Mouse (Mus musculus): ENCODE data around the gene Gphn. TPM values are rescaled to one million over a fixed set of nuclear protein-coding genes. Genes with fewer than 3 reads are reported as not detected.
A peak's percentile ranks its signal among the peaks of the same experiment; 100 is the strongest.

Gphn gene
- 10 to 100 TPM; 22.4 to 23.9 TPM for total RNA-seq (2021)

- intact Hi-C loops (cut with DNase I) = loop anchor here (5.0 to 10.0 kb wide), 2 partner anchors 521 to 629 kb away; partner anchors contain the start of gene Mpp5
These were observed at the start of gene Gphn for GRCm38 (mm10) chr12:78225707-78226518. TSS of gene Gphn (plus strand) at chr12:78226379.

GRCm38 (mm10) chr12:78181452-78181851, 44.7 kb upstream of the Gphn start:
- DNase-seq (ENCODE audit: low spot score) = no peak
- intact Hi-C loops (cut with DNase I) = no loop called here

More at GRCm38 (mm10) chr12:78225707-78226518, at the start of gene Gphn:
- DNase-seq (ENCODE audit: low spot score) = peak; percentile 81

GRCm38 (mm10) chr12:78193942-78194341, 32.2 kb upstream of the Gphn start, which contains the start of gene Gm6657:
TSS of gene Gm6657 (plus strand) at chr12:78194242.
- no peak for DNase-seq (ENCODE audit: low spot score)
- intact Hi-C loops (cut with DNase I) = no loop called here

DNA sequence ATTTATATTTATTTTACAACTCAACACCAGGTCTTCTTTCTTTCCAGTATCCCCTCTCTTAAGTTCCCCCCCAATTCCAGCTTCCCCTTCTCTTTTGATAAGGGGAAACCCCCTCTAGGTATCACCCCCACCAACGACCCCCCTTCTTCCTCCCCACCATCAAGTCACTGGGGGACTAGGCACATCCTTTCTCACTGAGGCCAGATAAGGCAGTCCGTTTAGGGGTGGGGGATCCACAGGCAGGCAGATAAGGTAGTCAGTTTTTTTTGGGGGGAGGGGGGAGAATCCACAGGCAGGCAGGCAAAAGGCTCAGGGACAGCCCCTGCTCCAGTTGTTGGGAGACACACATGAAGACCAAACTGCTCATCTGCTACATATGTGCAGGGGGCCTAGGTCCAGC, 30.8 kb upstream of the Gphn start:
- intact Hi-C loops (cut with DNase I) = no loop called here

DNA sequence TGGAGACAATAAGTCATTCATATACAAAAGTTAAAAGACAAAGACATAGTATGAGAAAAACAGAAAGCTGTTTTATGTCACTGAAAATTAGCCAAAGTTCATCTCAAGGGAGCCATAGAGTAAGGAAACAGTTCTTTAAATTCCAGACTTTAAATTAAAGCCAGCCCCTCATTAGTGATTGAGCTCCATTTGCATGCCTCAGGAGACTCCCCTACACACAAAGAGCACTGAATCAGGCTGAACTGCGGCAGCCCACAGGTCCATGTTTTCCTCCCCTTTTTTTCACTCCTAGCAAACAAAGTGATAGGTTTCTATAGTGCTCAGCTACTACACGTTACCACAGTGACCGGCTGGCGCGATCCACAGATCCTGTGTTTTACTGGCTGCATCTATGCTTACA, 22.5 kb upstream of the Gphn start:
- intact Hi-C loops (cut with DNase I) = loop anchor here (10.0 kb wide), 1 partner anchor 611 kb away; no protein-coding TSS in a partner anchor
- DNase-seq (ENCODE audit: low spot score) = no peak

More for the DNA sequence above, 30.8 kb upstream of the Gphn start:
- DNase-seq (ENCODE audit: low spot score) = no peak

GRCm38 (mm10) chr12:78205915-78206570, 20.1 kb upstream of the Gphn start:
- intact Hi-C loops (cut with DNase I) = loop anchor here (10.0 kb wide), 1 partner anchor 609 kb away; no protein-coding TSS in a partner anchor
- peak; percentile 10 for DNase-seq (ENCODE audit: low spot score)

DNA sequence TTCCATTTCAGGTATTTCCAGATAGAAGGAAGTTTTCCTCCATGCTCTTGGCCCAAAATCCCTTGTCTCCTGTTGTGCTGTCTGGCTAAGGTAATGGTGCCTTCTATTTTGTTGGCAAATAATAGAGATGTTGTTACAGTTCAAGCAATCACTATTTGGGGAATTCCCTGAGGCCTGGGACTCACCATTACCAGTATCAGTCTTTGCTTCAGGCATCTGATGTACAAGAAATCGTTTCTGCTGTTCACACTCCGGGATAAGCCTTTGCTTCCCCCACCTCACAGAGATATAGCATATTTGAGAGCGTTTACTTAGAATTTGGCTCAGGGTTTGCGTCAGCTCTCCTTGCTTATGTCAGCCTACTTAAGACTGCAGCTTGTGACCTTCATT, 19.6 kb upstream of the Gphn start:
- intact Hi-C loops (cut with DNase I) = loop anchor here (10.0 kb wide), 1 partner anchor 608 kb away; no protein-coding TSS in a partner anchor
- no peak for DNase-seq (ENCODE audit: low spot score)

- no peak for DNase-seq (ENCODE audit: low spot score)
- intact Hi-C loops (cut with DNase I) = loop anchor here (10.0 kb wide), 1 partner anchor 605 kb away; no protein-coding TSS in a partner anchor
These were observed 16.3 kb upstream of the Gphn start for GRCm38 (mm10) chr12:78209856-78210255.

DNA sequence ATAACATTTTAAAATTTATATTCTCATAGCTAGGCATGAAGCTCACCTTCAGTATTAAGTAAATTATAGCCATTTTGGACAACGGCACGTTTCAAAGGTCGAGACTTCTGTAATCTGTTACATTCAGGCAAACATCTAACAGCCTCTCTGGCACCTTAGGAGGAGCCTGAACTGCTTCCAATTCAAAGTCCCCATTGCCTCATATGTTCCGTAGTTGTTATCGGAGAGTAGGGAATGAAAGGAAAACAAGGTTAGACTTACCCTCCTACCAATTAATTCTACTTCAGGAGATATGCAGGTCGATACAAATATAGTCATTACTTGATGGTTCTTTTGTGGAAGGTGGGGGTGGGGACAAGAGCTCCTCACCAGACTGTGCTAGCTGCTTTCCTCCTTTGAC, 10.7 kb upstream of the Gphn start:
- no peak for DNase-seq (ENCODE audit: low spot score)
- intact Hi-C loops (cut with DNase I) = no loop called here

GRCm38 (mm10) chr12:78219191-78219825, 6.9 kb upstream of the Gphn start:
- intact Hi-C loops (cut with DNase I) = no loop called here
- no peak for DNase-seq (ENCODE audit: low spot score)

DNA sequence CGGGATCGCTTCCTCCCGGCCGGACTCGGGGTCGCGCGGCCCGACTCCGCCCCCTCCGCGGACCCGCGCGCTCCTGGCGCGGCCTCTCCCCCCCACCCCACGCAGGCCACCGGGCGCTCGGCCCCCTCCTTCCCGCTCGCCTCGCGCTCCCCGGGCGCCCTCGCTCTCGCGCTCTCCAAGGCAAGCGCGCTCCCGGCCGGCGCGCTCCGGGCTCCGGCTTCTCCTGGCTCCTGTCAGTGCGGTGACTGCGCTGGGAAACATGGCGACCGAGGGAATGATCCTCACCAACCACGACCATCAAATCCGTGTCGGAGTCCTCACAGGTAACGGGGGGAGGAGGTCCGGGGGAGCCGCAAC, 318 bp downstream of the Gphn start:
- intact Hi-C loops (cut with DNase I) = loop anchor here (5.0 to 10.0 kb wide), 2 partner anchors 521 to 628 kb away; partner anchors contain the start of gene Mpp5
- DNase-seq (ENCODE audit: low spot score) = peak; percentile 75

DNA sequence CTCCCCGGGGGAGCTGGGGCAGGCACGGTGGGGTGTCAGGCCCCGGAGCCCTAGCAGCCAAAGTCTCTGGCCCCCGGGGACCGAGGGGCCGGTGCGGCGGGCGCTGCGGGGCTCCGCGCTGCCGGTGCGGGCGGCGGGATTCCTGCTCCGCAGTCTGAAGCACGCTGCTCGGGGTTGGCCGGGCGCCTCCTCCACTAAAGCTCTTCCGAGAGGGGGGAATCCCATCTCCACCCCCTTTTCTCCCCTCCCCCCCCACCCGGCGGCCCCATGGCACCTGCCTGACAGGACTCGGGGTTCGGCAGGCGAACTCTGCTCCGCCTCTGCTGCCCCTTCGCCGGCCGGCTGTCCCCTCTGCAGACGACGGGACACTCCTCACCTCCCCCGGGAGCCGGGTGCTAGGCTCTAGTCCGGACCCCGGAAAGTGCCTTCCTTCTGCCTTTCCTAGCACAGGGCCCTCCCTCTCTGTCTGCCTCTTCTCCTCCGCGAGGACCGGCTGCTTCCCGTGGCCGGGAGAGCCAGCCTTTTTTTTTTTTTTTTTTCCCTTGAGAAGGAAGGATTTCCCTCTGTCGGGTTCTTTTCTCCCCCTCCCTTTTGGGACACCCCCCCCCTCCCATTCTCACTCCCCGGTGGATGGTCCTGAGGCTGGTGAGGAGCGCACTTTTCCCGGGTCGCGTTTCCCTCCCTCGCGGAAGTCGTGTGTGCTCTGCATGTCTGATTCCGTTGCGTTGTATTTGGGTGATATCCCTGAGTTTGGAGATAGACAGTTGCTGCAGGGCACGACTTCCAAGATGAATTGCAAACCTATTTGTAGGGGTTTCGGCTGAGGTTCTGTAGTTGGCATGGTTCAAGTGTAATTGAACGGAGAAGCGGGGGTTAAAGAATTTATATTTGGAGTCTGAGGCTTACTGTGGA, 1.1 kb downstream of the Gphn start:
- peak; percentile 10 for DNase-seq (ENCODE audit: low spot score)
- intact Hi-C loops (cut with DNase I) = loop anchor here (5.0 to 10.0 kb wide), 2 partner anchors 520 to 628 kb away; partner anchors contain the start of gene Mpp5

GRCm38 (mm10) chr12:78228139-78228538, 2.0 kb downstream of the Gphn start:
- intact Hi-C loops (cut with DNase I) = loop anchor here (5.0 to 10.0 kb wide), 2 partner anchors 519 to 627 kb away; partner anchors contain the start of gene Mpp5
- no peak for DNase-seq (ENCODE audit: low spot score)

GRCm38 (mm10) chr12:78232560-78232959, 6.4 kb downstream of the Gphn start:
- intact Hi-C loops (cut with DNase I) = no loop called here
- DNase-seq (ENCODE audit: low spot score) = no peak

- intact Hi-C loops (cut with DNase I) = no loop called here
- no peak for DNase-seq (ENCODE audit: low spot score)
These were observed 22.2 kb downstream of the Gphn start for GRCm38 (mm10) chr12:78248366-78248765.

DNA sequence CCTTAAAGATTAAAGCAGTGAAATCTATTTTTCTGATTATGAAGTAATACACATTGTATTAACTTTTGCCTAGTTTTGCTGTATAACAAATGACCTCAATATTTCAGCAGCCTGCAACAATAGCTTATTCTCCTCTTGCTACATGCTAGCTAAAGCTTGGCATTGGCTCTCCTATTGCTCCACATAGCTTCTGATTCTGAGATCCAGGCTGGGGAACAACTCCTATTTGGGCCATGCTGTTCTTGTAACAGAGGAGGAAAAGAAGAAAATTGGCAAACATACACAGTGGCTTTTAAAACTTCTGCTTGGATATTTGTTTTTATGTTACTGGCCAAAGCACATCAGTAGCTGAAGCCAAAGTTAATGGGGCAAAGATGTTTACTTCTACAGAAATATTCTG, 23.0 kb downstream of the Gphn start:
- intact Hi-C loops (cut with DNase I) = no loop called here
- DNase-seq (ENCODE audit: low spot score) = no peak

DNA sequence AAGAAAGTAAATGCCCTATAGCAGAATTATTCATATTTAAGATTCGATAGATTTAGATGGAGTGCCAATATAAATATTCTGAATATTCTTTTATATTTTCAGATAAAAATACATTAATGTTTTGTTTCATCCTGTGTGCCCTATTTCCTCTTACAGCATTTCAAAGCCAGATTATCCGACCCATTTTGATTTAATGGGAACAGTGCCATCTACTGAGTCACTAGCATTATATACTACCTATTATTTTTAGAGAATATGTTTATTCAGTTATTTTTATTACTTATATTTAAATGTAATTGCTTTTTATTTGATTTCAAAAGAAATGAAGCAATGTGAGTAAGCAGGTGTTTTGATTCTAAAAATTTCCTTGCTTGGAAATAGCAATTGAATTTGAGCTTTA, 51.2 kb downstream of the Gphn start:
- intact Hi-C loops (cut with DNase I) = no loop called here

GRCm38 (mm10) chr12:78290384-78290783, 64.2 kb downstream of the Gphn start:
- no peak for DNase-seq (ENCODE audit: low spot score)
- intact Hi-C loops (cut with DNase I) = no loop called here

More for the DNA sequence above, 51.2 kb downstream of the Gphn start:
- no peak for DNase-seq (ENCODE audit: low spot score)

- intact Hi-C loops (cut with DNase I) = no loop called here
- DNase-seq (ENCODE audit: low spot score) = no peak
These were observed 72.7 kb downstream of the Gphn start for GRCm38 (mm10) chr12:78298824-78299398.

Data from heart, postnatal 25 days (tissue).